In genomic region chr14:23643162-23643561, GRCm38 (mm10) we compare ENCODE assay signal across 29 mouse cellular contexts.
DNase-seq lines count a peak whose midpoint lies in the region; ATAC-seq and TF ChIP-seq lines count a peak whose summit lies in the region.
"Had no signal": no experiment of that assay in that cellular context is flagged by ENCODE, and none has a peak within 500 bp of the region (broad histone marks: within the 10 kb centered on the region; RNA-seq: fewer than 3 reads in every experiment).

No protein-coding gene starts in this region.

- no peak overlapping the region for H3K4me3 ChIP-seq in kidney, postnatal 0 days (replicated peaks; ENCODE audit: low read depth, low read length)
- H3K4me3 ChIP-seq in olfactory bulb, adult 2 months (ENCODE audit: insufficient read depth, low read depth, low read length) = no peak overlapping the region
- H3K4me3 ChIP-seq in hindbrain, embryonic 16.5 days (ENCODE audit: low read length) = no peak overlapping the region
- H3K4me3 ChIP-seq: forebrain, embryonic 10.5 days; heart, embryonic 15.5 days; intestine, embryonic 15.5 days; limb, embryonic 15.5 days; liver, embryonic 15.5 days; lung, embryonic 15.5 days; midbrain, embryonic 15.5 days; neural tube, embryonic 13.5 days had no signal

- WGBS in kidney, postnatal 0 days = 30% methylated on average over 3 of the region's 3 CpGs
- 46% methylated on average over 3 of the region's 3 CpGs for WGBS in olfactory bulb, adult 2 months
- WGBS in hindbrain, embryonic 16.5 days = 72% methylated on average over 3 of the region's 3 CpGs

- no peaks in the 10 kb centered on the region for H3K27me3 ChIP-seq in kidney, postnatal 0 days (ENCODE audit: insufficient read depth, low read length)
- H3K27me3 ChIP-seq in hindbrain, embryonic 16.5 days (replicated peaks; ENCODE audit: control insufficient read depth, insufficient read depth, low read length) = no peaks in the 10 kb centered on the region
- H3K27me3 ChIP-seq: CH12.LX; intestine, embryonic 15.5 days; limb, embryonic 15.5 days; liver, embryonic 15.5 days; lung, embryonic 15.5 days; midbrain, embryonic 15.5 days; neural tube, embryonic 13.5 days; Patski had no signal

- TF ChIP-seq POLR2A in olfactory bulb, adult 2 months (IDR thresholded peaks at IDR 0.05; ENCODE audit: insufficient read depth, low read depth, low read length) = no peak

- H3K36me3 ChIP-seq in kidney, postnatal 0 days (ENCODE audit: insufficient read depth, low read length) = no peaks in the 10 kb centered on the region
- H3K36me3 ChIP-seq in hindbrain, embryonic 16.5 days (ENCODE audit: control insufficient read depth, insufficient read depth, low read length) = no peaks in the 10 kb centered on the region
- H3K36me3 ChIP-seq: forebrain, embryonic 10.5 days; G1E; heart, embryonic 15.5 days; intestine, embryonic 15.5 days; limb, embryonic 15.5 days; liver, embryonic 15.5 days; lung, embryonic 15.5 days; midbrain, embryonic 15.5 days; neural tube, embryonic 13.5 days had no signal

- H3K27ac ChIP-seq in kidney, postnatal 0 days = no peak overlapping the region
- 0 out of 2 replicates have a peak overlapping the region, but pooled peaks have one; percentile 45 for H3K27ac ChIP-seq in olfactory bulb, adult 2 months (ENCODE audit: insufficient read depth, low read depth, low read length)
- H3K27ac ChIP-seq in hindbrain, embryonic 16.5 days (ENCODE audit: low read depth, low read length) = no peak overlapping the region
- H3K27ac ChIP-seq: forebrain, embryonic 10.5 days; heart, embryonic 15.5 days; hindbrain, embryonic 14.5 days; intestine, embryonic 15.5 days; limb, embryonic 15.5 days; liver, embryonic 15.5 days; lung, embryonic 15.5 days; midbrain, embryonic 15.5 days; neural tube, embryonic 13.5 days had no signal

- ATAC-seq in kidney, postnatal 0 days (replicated peaks; ENCODE audit: low FRiP score, low read depth) = peak; percentile 68
- ATAC-seq in hindbrain, embryonic 16.5 days = no peak
- ATAC-seq: intestine, embryonic 15.5 days; midbrain, embryonic 15.5 days; Patski had no signal

- TF ChIP-seq CTCF in kidney, postnatal 0 days (IDR thresholded peaks at IDR 0.05; ENCODE audit: low read depth) = no peak
- no peak for TF ChIP-seq CTCF in olfactory bulb, adult 2 months (IDR thresholded peaks at IDR 0.05; ENCODE audit: insufficient read depth, low read depth, low read length)

- H3K4me2 ChIP-seq in kidney, postnatal 0 days (ENCODE audit: low read length) = no peak overlapping the region
- H3K4me2 ChIP-seq in hindbrain, embryonic 16.5 days (ENCODE audit: low read length) = no peak overlapping the region
- H3K4me2 ChIP-seq: heart, embryonic 15.5 days; hindbrain, embryonic 14.5 days; intestine, embryonic 15.5 days; limb, embryonic 15.5 days; liver, embryonic 15.5 days; lung, embryonic 15.5 days; midbrain, embryonic 15.5 days; neural tube, embryonic 13.5 days had no signal

- no peaks in the 10 kb centered on the region for H3K9me3 ChIP-seq in kidney, postnatal 0 days (replicated peaks; ENCODE audit: low read length)
- H3K9me3 ChIP-seq in hindbrain, embryonic 16.5 days (ENCODE audit: control insufficient read depth, low read length) = no peaks in the 10 kb centered on the region
- H3K9me3 ChIP-seq: forebrain, embryonic 10.5 days; G1E; heart, embryonic 15.5 days; intestine, embryonic 15.5 days; limb, embryonic 15.5 days; liver, embryonic 15.5 days; lung, embryonic 15.5 days; midbrain, embryonic 15.5 days; neural tube, embryonic 13.5 days had no signal

- H3K4me1 ChIP-seq in kidney, postnatal 0 days (replicated peaks; ENCODE audit: insufficient read depth, low read length) = no peaks in the 10 kb centered on the region
- peaks cover 6% of the 10 kb centered on the region for H3K4me1 ChIP-seq in olfactory bulb, adult 2 months (ENCODE audit: control insufficient read depth, insufficient read depth, low read length)
- no peaks in the 10 kb centered on the region for H3K4me1 ChIP-seq in hindbrain, embryonic 16.5 days (ENCODE audit: control insufficient read depth, insufficient read depth, low read depth, low read length)
- H3K4me1 ChIP-seq: heart, embryonic 15.5 days; intestine, embryonic 15.5 days; liver, embryonic 15.5 days; lung, embryonic 15.5 days; midbrain, embryonic 15.5 days had no signal

- no peak overlapping the region for H3K9ac ChIP-seq in kidney, postnatal 0 days (ENCODE audit: low read depth, low read length)
- H3K9ac ChIP-seq in hindbrain, embryonic 16.5 days (ENCODE audit: low read depth, low read length) = no peak overlapping the region
- H3K9ac ChIP-seq: heart, embryonic 15.5 days; hindbrain, embryonic 14.5 days; intestine, embryonic 15.5 days; limb, embryonic 15.5 days; liver, embryonic 15.5 days; lung, embryonic 15.5 days; midbrain, embryonic 15.5 days; neural tube, embryonic 13.5 days had no signal

- peak; percentile 34 for DNase-seq in embryo, embryonic 10.5 days (ENCODE audit: low spot score)
- no peak for DNase-seq in embryo, embryonic 9.5 days (ENCODE audit: extremely low spot score)
- peak; percentile 78 for DNase-seq in kidney, postnatal 0 days (ENCODE audit: low spot score)
- no peak for DNase-seq in kidney, postnatal 36 days
- DNase-seq in embryo, embryonic 11.5 days (ENCODE audit: low read depth, low spot score) = peak; percentile 24
- DNase-seq: B cell, adult 2 months; cerebellum, adult 2 months; cerebellum, postnatal 25 days; heart, postnatal 36 days; kidney, postnatal 10 days; left cerebral cortex, postnatal 4 days; lung, postnatal 36 days; right cerebral cortex, adult 18-20 months; right cerebral cortex, postnatal 4 days; thymus, postnatal 14 days had no signal

Comparison
In these comparisons a context has a peak if more than half of its experiments do, and no peak if none do; other contexts are left out.
1. DNase-seq: peak in embryo, embryonic 10.5 days (single experiment), kidney, postnatal 0 days (single experiment) and embryo, embryonic 11.5 days (single experiment); none in embryo, embryonic 9.5 days (single experiment) and kidney, postnatal 36 days (0 of 2).